Mouse (Mus musculus) hindbrain, embryonic 14.5 days (tissue): ENCODE results near the gene Shisa5. TPM values are rescaled to one million over a fixed set of nuclear protein-coding genes. Genes with fewer than 3 reads are reported as not detected.

Source experiments
- ATAC-seq: fragments of 200-750 bp; cut with Nextera tagmentation; 2 replicates; pipeline ENCODE4 v1.8.0; 2017; ENCODE audit warnings: moderate number of reproducible peaks, mild to moderate bottlenecking, moderate TSS enrichment, moderate library complexity; ENCODE audit not compliant: low FRiP score
- DNase-seq: peaks from one replicate; pipeline ENCODE4 v3.0.0-alpha.2; 2015; ENCODE audit warnings: low spot score
- H3K27ac ChIP-seq: fragments of 300-500 bp; sonication (generic); 2 replicates; pipeline ENCODE4 v1.5.1; 2014; ENCODE audit warnings: mild to moderate bottlenecking, moderate library complexity
- H3K27me3 ChIP-seq: fragments of 300-500 bp; sonication (generic); 2 replicates; pipeline ENCODE4 v1.6.1; 2014; ENCODE audit warnings: mild to moderate bottlenecking, low read length, mixed read lengths; ENCODE audit not compliant: control insufficient read depth, insufficient read depth
- H3K36me3 ChIP-seq: fragments of 300-500 bp; sonication (generic); replicated peaks from 2 replicates; pipeline ENCODE4 v1.6.1; 2014; ENCODE audit not compliant: control insufficient read depth, insufficient read depth
- H3K4me1 ChIP-seq: fragments of 300-500 bp; sonication (generic); replicated peaks from 2 replicates; pipeline ENCODE4 v1.6.1; 2014; ENCODE audit warnings: antibody characterized with exemption, low read length, mixed read lengths; ENCODE audit not compliant: control insufficient read depth, insufficient read depth
- H3K4me2 ChIP-seq: fragments of 300-500 bp; sonication (generic); replicated peaks from 2 replicates; pipeline ENCODE4 v1.6.1; 2014; ENCODE audit warnings: mild to moderate bottlenecking, moderate library complexity
- H3K4me3 ChIP-seq: fragments of 300-500 bp; sonication (generic); replicated peaks from 2 replicates; pipeline ENCODE4 v1.5.1; 2014; ENCODE audit warnings: mild to moderate bottlenecking, low read length
- H3K9ac ChIP-seq: fragments of 300-500 bp; sonication (generic); 2 replicates; pipeline ENCODE4 v1.6.1; 2014
- H3K9me3 ChIP-seq: fragments of 300-500 bp; sonication (generic); 2 replicates; pipeline ENCODE4 v1.6.1; 2016; ENCODE audit warnings: low read length; ENCODE audit not compliant: control insufficient read depth
- WGBS: fragments of 180-500 bp; shearing (Covaris S2); extraction: QIAGEN DNeasy Blood & Tissue Kit; methylation state at CpG from one replicate; pipeline ENCODE4 v1.1.7; 2014; 5-methylcytosine and 5-hydroxymethylcytosine counted together
- polyA plus RNA-seq: library from polyadenylated mRNA; unstranded; fragments of >200 nt; fragmentation: Nextera tagmentation; extraction: Ambion mirVana; gene quantifications from 2 replicates; pipeline ENCODE4 v1.2.1, GENCODE M21; 2014

Gene Shisa5
- polyA plus RNA-seq, 1 experiment from 2014 or later, result 57.9 TPM

GRCm38 (mm10) chr9:109016973-109017604 is 21.3 kb upstream of the Shisa5 start:
- Histone ChIP-seq H3K4me3 (no peak overlapping the region), H3K36me3 (peaks cover 22% of the 10 kb centered on the region)
- 71% methylated on average over 11 of the region's 11 CpGs for WGBS

GRCm38 (mm10) chr9:109021428-109021827 is 16.9 kb upstream of the Shisa5 start:
- Histone ChIP-seq H3K4me3 (no peak overlapping the region), H3K9me3 (no peaks in the 10 kb centered on the region), H3K36me3 (peaks cover 26% of the 10 kb centered on the region), H3K4me2 (no peak overlapping the region), H3K9ac (no peak overlapping the region), H3K27ac (no peak overlapping the region), H3K27me3 (no peaks in the 10 kb centered on the region), H3K4me1 (no peaks in the 10 kb centered on the region)
- 96% methylated on average over 4 of the region's 4 CpGs for WGBS
- ATAC-seq (no peak), DNase-seq (no peak)

More at GRCm38 (mm10) chr9:109016973-109017604, 21.3 kb upstream of the Shisa5 start:
- ATAC-seq, result no peak
- no peak overlapping the region for H3K9ac ChIP-seq
- no peaks in the 10 kb centered on the region for H3K9me3 ChIP-seq
- no peak for DNase-seq
- no peak overlapping the region for H3K27ac ChIP-seq
- no peaks in the 10 kb centered on the region for H3K4me1 ChIP-seq
- no peak overlapping the region for H3K4me2 ChIP-seq
- no peaks in the 10 kb centered on the region for H3K27me3 ChIP-seq

- Histone ChIP-seq H3K27ac (no peak overlapping the region), H3K9me3 (no peaks in the 10 kb centered on the region), H3K4me3 (no peak overlapping the region), H3K36me3 (peaks cover 32% of the 10 kb centered on the region; the same call in 1 of the 2 replicates), H3K4me2 (no peak overlapping the region), H3K4me1 (no peaks in the 10 kb centered on the region), H3K9ac (no peak overlapping the region), H3K27me3 (no peaks in the 10 kb centered on the region)
- DNase-seq (no peak), ATAC-seq (no peak)
- 92% methylated on average over 17 of the region's 17 CpGs for WGBS
These were observed 15.3 kb upstream of the Shisa5 start for GRCm38 (mm10) chr9:109022866-109023685.

GRCm38 (mm10) chr9:109027521-109027920 is 10.8 kb upstream of the Shisa5 start:
- H3K27me3 ChIP-seq, result no peaks in the 10 kb centered on the region
- H3K4me1 ChIP-seq, result no peaks in the 10 kb centered on the region
- 90% methylated on average over 8 of the region's 8 CpGs for WGBS
- no peaks in the 10 kb centered on the region for H3K9me3 ChIP-seq
- no peak overlapping the region for H3K9ac ChIP-seq
- H3K36me3 ChIP-seq, result peaks cover 42% of the 10 kb centered on the region
- no peak overlapping the region for H3K4me3 ChIP-seq
- no peak for ATAC-seq
- no peak overlapping the region for H3K27ac ChIP-seq
- no peak overlapping the region for H3K4me2 ChIP-seq
- DNase-seq, result no peak

GRCm38 (mm10) chr9:109028421-109028820 is 9.9 kb upstream of the Shisa5 start:
- Histone ChIP-seq H3K27ac (no peak overlapping the region), H3K36me3 (peaks cover 42% of the 10 kb centered on the region), H3K4me3 (no peak overlapping the region), H3K9me3 (no peaks in the 10 kb centered on the region), H3K9ac (no peak overlapping the region), H3K27me3 (no peaks in the 10 kb centered on the region), H3K4me1 (no peaks in the 10 kb centered on the region), H3K4me2 (no peak overlapping the region)
- DNase-seq (no peak), ATAC-seq (no peak)
- WGBS, result 84% methylated on average over 3 of the region's 3 CpGs

- 73% methylated on average over 5 of the region's 5 CpGs for whole genome bisulfite sequencing
- Histone ChIP-seq H3K4me2 (no peak overlapping the region), H3K4me1 (no peaks in the 10 kb centered on the region), H3K9me3 (no peaks in the 10 kb centered on the region), H3K36me3 (peaks cover 42% of the 10 kb centered on the region), H3K27me3 (no peaks in the 10 kb centered on the region), H3K4me3 (no peak overlapping the region), H3K9ac (no peak overlapping the region), H3K27ac (no peak overlapping the region)
- ATAC-seq (no peak), DNase-seq (no peak)
These were observed 9.4 kb upstream of the Shisa5 start for GRCm38 (mm10) chr9:109028919-109029318.

GRCm38 (mm10) chr9:109030312-109030711 is 8.1 kb upstream of the Shisa5 start:
- DNase-seq (no peak), ATAC-seq (no peak)
- H3K4me2 ChIP-seq, result no peak overlapping the region
- H3K27me3 ChIP-seq, result no peaks in the 10 kb centered on the region
- no peak overlapping the region for H3K9ac ChIP-seq
- no peak overlapping the region for H3K27ac ChIP-seq
- no peak overlapping the region for H3K4me3 ChIP-seq
- H3K36me3 ChIP-seq, result peaks cover 32% of the 10 kb centered on the region
- no peaks in the 10 kb centered on the region for H3K4me1 ChIP-seq
- 77% methylated on average over 3 of the region's 3 CpGs for WGBS
- no peaks in the 10 kb centered on the region for H3K9me3 ChIP-seq

- H3K4me1 ChIP-seq, result no peaks in the 10 kb centered on the region
- no peak overlapping the region for H3K4me3 ChIP-seq
- WGBS, result 91% methylated on average over 7 of the region's 7 CpGs
- no peak for ATAC-seq
- H3K4me2 ChIP-seq, result no peak overlapping the region
- peaks cover 25% of the 10 kb centered on the region for H3K36me3 ChIP-seq
- DNase-seq, result no peak
- H3K27ac ChIP-seq, result no peak overlapping the region
- H3K9me3 ChIP-seq, result no peaks in the 10 kb centered on the region
- no peak overlapping the region for H3K9ac ChIP-seq
- no peaks in the 10 kb centered on the region for H3K27me3 ChIP-seq
These were observed 7.4 kb upstream of the Shisa5 start for GRCm38 (mm10) chr9:109031001-109031400.

- WGBS, result 89% methylated on average over 8 of the region's 8 CpGs
- no peaks in the 10 kb centered on the region for H3K27me3 ChIP-seq
These were observed 6.7 kb upstream of the Shisa5 start for GRCm38 (mm10) chr9:109031686-109032085.

More at GRCm38 (mm10) chr9:109031686-109032085, 6.7 kb upstream of the Shisa5 start:
- Histone ChIP-seq H3K9me3 (no peaks in the 10 kb centered on the region), H3K4me1 (no peaks in the 10 kb centered on the region), H3K9ac (no peak overlapping the region), H3K4me2 (no peak overlapping the region), H3K36me3 (peaks cover 18% of the 10 kb centered on the region), H3K27ac (no peak overlapping the region), H3K4me3 (no peak overlapping the region)
- DNase-seq, result no peak
- no peak for ATAC-seq
